Mouse (Mus musculus): ENCODE measurements around the gene Timeless.

- TF ChIP-seq POLR2A (IDR thresholded peaks at IDR 0.05; ENCODE audit: low read depth, low read length) (no peak), CTCF (IDR thresholded peaks at IDR 0.05; ENCODE audit: extremely low read depth, insufficient read depth, insufficient read length, insufficient replicate concordance) (no peak)
Measured at GRCm38 (mm10) chr10:128209311-128210009, 22.4 kb upstream of the Timeless start.
